In the genomic region with DNA sequence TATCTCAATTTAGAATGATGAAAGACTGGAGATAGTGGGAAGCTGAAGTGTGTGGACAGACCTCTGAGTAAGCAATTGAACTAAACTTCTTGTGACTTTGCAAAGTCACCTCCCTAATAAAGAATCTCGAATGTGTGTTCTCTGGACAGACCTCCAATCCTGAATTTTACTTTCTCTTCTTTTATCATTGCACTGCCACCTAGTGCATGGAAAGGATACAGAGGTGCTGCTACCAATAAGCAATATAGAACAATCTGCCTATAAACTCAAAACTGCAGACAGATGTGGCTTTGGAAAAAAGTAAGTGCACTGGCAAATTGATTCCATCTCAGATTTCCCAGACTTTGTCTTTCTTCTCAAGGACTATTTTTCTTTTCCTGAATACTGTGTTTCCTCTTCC, we compare ENCODE assay signal across 10 mouse cellular contexts.
A peak's percentile ranks its signal among the peaks of the same experiment; 100 is the strongest.
DNase-seq lines count a peak whose midpoint lies in the region; ATAC-seq lines count a peak whose summit lies in the region.
"Had no signal": no experiment of that assay in that cellular context is flagged by ENCODE, and none has a peak within 500 bp of the region (broad histone marks: within the 10 kb centered on the region; RNA-seq: fewer than 3 reads in every experiment).

No protein-coding gene starts in this region.

- 19% methylated on average over 1 of the region's 1 CpGs for WGBS in kidney, embryonic 16.5 days

- H3K27me3 ChIP-seq in kidney, embryonic 16.5 days (ENCODE audit: insufficient read depth, low read length), result no peaks in the 10 kb centered on the region
- H3K27me3 ChIP-seq: kidney, embryonic 15.5 days; neural tube, embryonic 12.5 days had no signal

- H3K4me2 ChIP-seq in kidney, embryonic 16.5 days (replicated peaks; ENCODE audit: low read depth, low read length), result no peak overlapping the region
- H3K4me2 ChIP-seq: kidney, embryonic 15.5 days; neural tube, embryonic 12.5 days had no signal

- H3K4me3 ChIP-seq in kidney, embryonic 16.5 days (ENCODE audit: low read length), result no peak overlapping the region
- H3K4me3 ChIP-seq: kidney, embryonic 15.5 days; neural tube, embryonic 12.5 days had no signal

- H3K36me3 ChIP-seq in kidney, embryonic 16.5 days (ENCODE audit: insufficient read depth, low read length), result no peaks in the 10 kb centered on the region
- H3K36me3 ChIP-seq: kidney, embryonic 15.5 days; neural tube, embryonic 12.5 days had no signal

- no peak overlapping the region for H3K9ac ChIP-seq in kidney, embryonic 16.5 days (replicated peaks; ENCODE audit: low read length)
- H3K9ac ChIP-seq: kidney, embryonic 15.5 days; neural tube, embryonic 12.5 days had no signal

- H3K27ac ChIP-seq in kidney, embryonic 16.5 days (ENCODE audit: low read length), result no peak overlapping the region
- H3K27ac ChIP-seq: kidney, embryonic 15.5 days; neural tube, embryonic 12.5 days had no signal

- no peaks in the 10 kb centered on the region for H3K4me1 ChIP-seq in kidney, embryonic 16.5 days (ENCODE audit: insufficient read depth, low read length)
- H3K4me1 ChIP-seq: kidney, embryonic 15.5 days; neural tube, embryonic 12.5 days had no signal

- peak; percentile 69; the same call in 1 of the 2 replicates for ATAC-seq in frontal cortex, adult (ENCODE audit: low TSS enrichment)
- ATAC-seq in megakaryocyte progenitor cell, adult 5-6 weeks (replicated peaks; ENCODE audit: poor library complexity), result peak; percentile 66; the same call in 1 of the 2 replicates
- ATAC-seq in kidney, embryonic 16.5 days (ENCODE audit: low FRiP score, low TSS enrichment), result no peak

- no peak for DNase-seq in frontal cortex, postnatal 14 days (ENCODE audit: low spot score in 2 of 2)
- DNase-seq in left cerebral cortex, postnatal 25 days (ENCODE audit: low spot score in 2 of 2), result peak; percentile 3 to 4
- no peak for DNase-seq in left cerebral cortex, postnatal 14 days (ENCODE audit: low spot score in 2 of 2)
- DNase-seq in NIH3T3 (ENCODE audit: low read depth), result peak; percentile 37
- no peak for DNase-seq in spleen, postnatal 36 days (ENCODE audit: low spot score in 2 of 2)

- no peaks in the 10 kb centered on the region for H3K9me3 ChIP-seq in kidney, embryonic 16.5 days (ENCODE audit: low read length)
- H3K9me3 ChIP-seq: kidney, embryonic 15.5 days; neural tube, embryonic 12.5 days had no signal

- intact Hi-C loops in left cerebral cortex, postnatal 25 days (cut with DNase I), result loop anchor here (2.0 kb wide), 1 partner anchor 223 kb away; no protein-coding TSS in a partner anchor
- intact Hi-C loops in left cerebral cortex, postnatal 14 days (cut with DNase I), result loop anchor here (10.0 kb wide), 1 partner anchor 419 kb away; no protein-coding TSS in a partner anchor

Comparison
In these comparisons a context has a peak if more than half of its experiments do, and no peak if none do; other contexts are left out.
1. DNase-seq: peak in left cerebral cortex, postnatal 25 days (2 of 2) and NIH3T3 (single experiment); none in frontal cortex, postnatal 14 days (0 of 2), left cerebral cortex, postnatal 14 days (0 of 2) and spleen, postnatal 36 days (0 of 2).